Mouse (Mus musculus): Measurements from ENCODE around the gene Dhx37. TPM values are rescaled to one million over a fixed set of nuclear protein-coding genes. Genes with fewer than 3 reads are reported as not detected.

Gene Dhx37
- polyA plus RNA-seq, 1 experiment = 21.5 TPM

Other genes starting within 250 kb of the Dhx37 start
- gene Scarb1, start 93.0 kb downstream of the Dhx37 start, polyA plus RNA-seq (2012; rRNA removed) = 215 and 243 TPM in 2 replicates
- 0.34 and 0.65 TPM in 2 replicates for gene Gm10382, start 44.8 kb downstream of the Dhx37 start, polyA plus RNA-seq (2012; rRNA removed)
- 1,190 and 1,336 TPM in 2 replicates for gene Ubc, start 43.9 kb downstream of the Dhx37 start, polyA plus RNA-seq (2012; rRNA removed)
- 20.2 and 20.4 TPM in 2 replicates for gene Bri3bp, start 7.4 kb upstream of the Dhx37 start, polyA plus RNA-seq (2012; rRNA removed)
- 139 and 155 TPM in 2 replicates for gene Aacs, start 41.7 kb upstream of the Dhx37 start, polyA plus RNA-seq (2012; rRNA removed)
- gene Tmem132b, start 97.7 kb upstream of the Dhx37 start, polyA plus RNA-seq (2012; rRNA removed) = 1.6 and 2.5 TPM in 2 replicates